Mouse (Mus musculus): ENCODE data around the gene Gsdma2.
"Not testable (repeated sequence)": the region's sequence is repeated elsewhere in the genome, so short reads cannot be mapped to it uniquely, and the experiment has no call there.

GRCm38 (mm10) chr11:98635312-98635970 lies 11.1 kb upstream of the Gsdma2 start:
- TF ChIP-seq CTCF (conservative IDR thresholded peaks at IDR 0.05; ENCODE audit: low read length): peak; percentile 6; the same call in 1 of the 2 replicates
- TF ChIP-seq POU5F1 (IDR thresholded peaks at IDR 0.05; ENCODE audit: borderline replicate concordance, low read length): not testable (repeated sequence)

Data from E14TG2a.4 (cell line).